11 mouse cellular contexts compared by ENCODE assay signal in the genomic region with DNA sequence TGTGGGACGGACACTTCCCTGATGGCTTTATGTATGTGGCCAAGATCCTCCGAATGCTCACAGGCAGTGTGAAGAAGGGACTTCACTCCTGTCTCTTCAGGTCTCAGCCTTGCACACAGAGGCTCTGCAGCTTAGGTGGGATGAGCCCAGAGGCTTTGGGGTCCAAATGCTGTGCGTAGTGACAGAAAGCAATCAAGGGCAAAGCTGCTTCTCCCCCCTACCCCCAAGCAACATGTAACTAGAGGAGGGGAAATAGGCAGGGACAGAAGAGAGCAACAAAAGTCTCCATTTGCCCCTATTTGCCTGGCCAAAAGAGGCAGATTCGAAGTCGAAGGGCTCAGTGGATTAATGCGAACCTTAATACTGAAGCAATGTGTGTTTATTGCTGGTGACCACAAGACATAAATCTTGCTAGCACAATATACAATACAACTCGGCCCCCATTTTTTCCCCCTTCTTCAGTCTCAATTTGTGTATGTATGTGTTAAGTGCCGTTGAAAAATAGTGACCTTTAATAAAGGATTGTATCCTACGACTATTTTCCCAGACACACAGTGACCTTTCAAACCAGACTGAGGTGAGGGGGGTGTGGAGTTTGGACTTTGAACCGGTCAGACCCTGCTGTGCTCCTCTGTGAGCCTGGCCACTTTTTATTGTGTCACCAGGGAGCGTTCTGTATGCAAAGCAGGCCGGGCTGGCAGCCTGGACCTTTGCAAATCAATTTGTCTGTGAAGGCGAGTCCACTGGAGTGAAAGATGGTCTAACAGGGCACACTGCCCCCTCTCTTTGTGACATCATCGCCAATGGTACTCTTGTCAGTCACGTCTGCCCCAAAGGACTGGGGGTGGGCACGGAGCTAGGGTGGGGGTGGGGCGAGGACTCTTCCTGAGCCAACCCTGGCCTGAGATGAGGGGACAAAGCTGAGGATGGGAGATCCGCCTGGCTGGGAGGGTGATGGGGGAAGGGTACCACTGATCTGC.
A peak's percentile ranks its signal among the peaks of the same experiment; 100 is the strongest.
DNase-seq lines count a peak whose midpoint lies in the region; ATAC-seq and TF ChIP-seq lines count a peak whose summit lies in the region.
"Had no signal": no experiment of that assay in that cellular context is flagged by ENCODE, and none has a peak within 500 bp of the region (broad histone marks: within the 10 kb centered on the region; RNA-seq: fewer than 3 reads in every experiment).

No protein-coding gene starts in this region.

- H3K27me3 ChIP-seq in forebrain, postnatal 0 days (ENCODE audit: insufficient read depth, low read length) = no peaks in the 10 kb centered on the region
- no peaks in the 10 kb centered on the region for H3K27me3 ChIP-seq in midbrain, embryonic 14.5 days (ENCODE audit: control insufficient read depth, insufficient read depth, low read length)
- no peaks in the 10 kb centered on the region for H3K27me3 ChIP-seq in cerebellum, adult 2 months (ENCODE audit: control insufficient read depth, insufficient read depth, low read length)
- H3K27me3 ChIP-seq: heart, embryonic 15.5 days had no signal

- WGBS in forebrain, postnatal 0 days = 13% methylated on average over 18 of the region's 18 CpGs
- WGBS in midbrain, embryonic 14.5 days = 3% methylated on average over 18 of the region's 18 CpGs
- WGBS in cerebellum, adult 2 months = 30% methylated on average over 18 of the region's 18 CpGs

- peak; percentile 21; the same call in 1 of the 2 replicates for ATAC-seq in forebrain, postnatal 0 days
- ATAC-seq in midbrain, embryonic 14.5 days (ENCODE audit: low FRiP score, low TSS enrichment) = peak; percentile 85

- TF ChIP-seq CTCF in forebrain, postnatal 0 days (IDR thresholded peaks at IDR 0.05; ENCODE audit: low read depth) = no peak
- no peak for TF ChIP-seq CTCF in cerebellum, adult 2 months (IDR thresholded peaks at IDR 0.05; ENCODE audit: borderline replicate concordance, insufficient read depth, low read depth, low read length)

- H3K9me3 ChIP-seq in forebrain, postnatal 0 days (ENCODE audit: low read length) = no peaks in the 10 kb centered on the region
- no peaks in the 10 kb centered on the region for H3K9me3 ChIP-seq in midbrain, embryonic 14.5 days (ENCODE audit: control insufficient read depth, low read length)
- H3K9me3 ChIP-seq: heart, embryonic 15.5 days had no signal

- no peak overlapping the region for H3K27ac ChIP-seq in forebrain, postnatal 0 days (ENCODE audit: low read depth, low read length)
- H3K27ac ChIP-seq in midbrain, embryonic 14.5 days (replicated peaks; ENCODE audit: low read depth, low read length) = peak overlapping the region; percentile 28
- H3K27ac ChIP-seq in cerebellum, adult 2 months (ENCODE audit: insufficient read depth, low read length) = no peak overlapping the region
- H3K27ac ChIP-seq: heart, embryonic 15.5 days had no signal

- H3K9ac ChIP-seq in forebrain, postnatal 0 days = no peak overlapping the region
- no peak overlapping the region for H3K9ac ChIP-seq in midbrain, embryonic 14.5 days (replicated peaks; ENCODE audit: low read length)
- H3K9ac ChIP-seq: heart, embryonic 15.5 days had no signal

- peak overlapping the region; percentile 17; the same call in 1 of the 2 replicates for H3K4me2 ChIP-seq in forebrain, postnatal 0 days (ENCODE audit: low read depth)
- peak overlapping the region; percentile 29 for H3K4me2 ChIP-seq in midbrain, embryonic 14.5 days (ENCODE audit: low read length)
- H3K4me2 ChIP-seq: heart, embryonic 15.5 days had no signal

- no peaks in the 10 kb centered on the region for H3K36me3 ChIP-seq in forebrain, postnatal 0 days (ENCODE audit: insufficient read depth)
- no peaks in the 10 kb centered on the region for H3K36me3 ChIP-seq in midbrain, embryonic 14.5 days (ENCODE audit: control insufficient read depth, insufficient read depth, low read length)
- H3K36me3 ChIP-seq: heart, embryonic 15.5 days had no signal

- H3K4me1 ChIP-seq in forebrain, postnatal 0 days (ENCODE audit: insufficient read depth) = no peaks in the 10 kb centered on the region
- peaks cover 44% of the 10 kb centered on the region for H3K4me1 ChIP-seq in midbrain, embryonic 14.5 days (ENCODE audit: control insufficient read depth, insufficient read depth, low read length)
- H3K4me1 ChIP-seq in cerebellum, adult 2 months (ENCODE audit: control insufficient read depth, insufficient read depth, low read length) = no peaks in the 10 kb centered on the region

- no peak overlapping the region for H3K4me3 ChIP-seq in forebrain, postnatal 0 days (ENCODE audit: low read depth, low read length)
- no peak overlapping the region for H3K4me3 ChIP-seq in midbrain, embryonic 14.5 days (replicated peaks; ENCODE audit: low read depth, low read length)
- H3K4me3 ChIP-seq in cerebellum, adult 2 months (replicated peaks; ENCODE audit: insufficient read depth, low read depth, low read length) = no peak overlapping the region
- H3K4me3 ChIP-seq: heart, embryonic 15.5 days had no signal

- peak; percentile 85 for DNase-seq in embryo, embryonic 11 days
- no peak for DNase-seq in forebrain, postnatal 0 days
- DNase-seq in kidney, postnatal 14 days = peak; percentile 45
- peak; percentile 77 for DNase-seq in midbrain, embryonic 14.5 days
- DNase-seq in frontal cortex, postnatal 36 days (ENCODE audit: low spot score in 2 of 2) = no peak
- DNase-seq in cerebellum, adult 2 months = no peak
- DNase-seq in frontal cortex, postnatal 14 days (ENCODE audit: low spot score in 2 of 2) = no peak
- no peak for DNase-seq in thymus, postnatal 4 days
- DNase-seq: cerebellum, adult 11-12 months; lung, postnatal 4 days had no signal

- no peak for TF ChIP-seq POLR2A in cerebellum, adult 2 months (IDR thresholded peaks at IDR 0.05; ENCODE audit: borderline replicate concordance, insufficient read depth, low read length)

Comparison
In these comparisons a context has a peak if more than half of its experiments do, and no peak if none do; other contexts are left out.
1. DNase-seq: peak in embryo, embryonic 11 days (single experiment), kidney, postnatal 14 days (single experiment) and midbrain, embryonic 14.5 days (single experiment); none in forebrain, postnatal 0 days (single experiment), frontal cortex, postnatal 36 days (0 of 2), cerebellum, adult 2 months (0 of 2), frontal cortex, postnatal 14 days (0 of 2) and thymus, postnatal 4 days (single experiment).